Mouse (Mus musculus) embryonic fibroblast, embryonic 13.5 days (primary cell): Measurements from ENCODE around the gene Kansl1l. TPM values are rescaled to one million over a fixed set of nuclear protein-coding genes. Genes with fewer than 3 reads are reported as not detected.

Experiments
- H3K27ac ChIP-seq: 2 replicates; pipeline ENCODE4 v1.5.1; 2012; ENCODE audit warnings: low read length, control low read depth, inconsistent platforms; ENCODE audit not compliant: insufficient read depth
- H3K4me1 ChIP-seq: 2 replicates; pipeline ENCODE4 v1.6.1; 2011; ENCODE audit warnings: low read length; ENCODE audit not compliant: control insufficient read depth, insufficient read depth
- H3K4me3 ChIP-seq: 2 replicates; pipeline ENCODE4 v1.5.1; 2011; ENCODE audit warnings: mild to moderate bottlenecking, control low read depth, low read length; ENCODE audit not compliant: insufficient read depth
- CTCF ChIP-seq: IDR thresholded peaks from 2 replicates; pipeline ENCODE4 v1.5.1; 2011; ENCODE audit warnings: mild to moderate bottlenecking, control low read depth, low read length, moderate library complexity, borderline replicate concordance; ENCODE audit not compliant: insufficient read depth
- POLR2A ChIP-seq: IDR thresholded peaks from 2 replicates; pipeline ENCODE4 v1.6.1; 2011; ENCODE audit warnings: low read depth, mild to moderate bottlenecking, control low read depth, low read length, moderate library complexity
- polyA plus RNA-seq: library from polyadenylated mRNA; stranded (reverse); fragments of >200 nt; gene quantifications from 2 replicates; pipeline ENCODE4 v1.2.4, GENCODE M21; 2011; ENCODE audit warnings: low read depth; ENCODE audit not compliant: missing spikeins, insufficient read length

The Kansl1l gene
- polyA plus RNA-seq, 1 experiment, result 20.5 TPM

DNA sequence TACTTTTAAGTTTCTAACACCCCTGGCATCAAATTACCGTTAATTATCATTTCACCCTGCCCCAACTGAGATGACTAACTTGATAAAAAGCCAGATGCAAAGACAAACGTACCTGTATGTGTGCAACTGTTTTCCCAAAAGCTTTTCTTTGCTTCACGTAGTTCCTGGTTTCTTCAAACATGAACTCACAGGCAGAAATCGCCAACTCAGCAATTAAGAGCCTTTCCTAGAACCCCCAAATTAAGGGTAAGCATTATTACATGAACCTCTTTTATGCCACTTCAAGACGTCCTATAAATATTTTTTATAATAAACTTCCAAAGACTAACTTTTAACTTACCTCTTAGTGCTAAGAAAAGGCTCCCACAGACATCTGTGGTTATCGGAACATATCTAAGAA lies 24.1 kb upstream of the Kansl1l start:
- Histone ChIP-seq H3K27ac (no peak overlapping the region), H3K4me3 (no peak overlapping the region), H3K4me1 (peaks cover 11% of the 10 kb centered on the region)
- TF ChIP-seq CTCF (no peak), POLR2A (no peak)

DNA sequence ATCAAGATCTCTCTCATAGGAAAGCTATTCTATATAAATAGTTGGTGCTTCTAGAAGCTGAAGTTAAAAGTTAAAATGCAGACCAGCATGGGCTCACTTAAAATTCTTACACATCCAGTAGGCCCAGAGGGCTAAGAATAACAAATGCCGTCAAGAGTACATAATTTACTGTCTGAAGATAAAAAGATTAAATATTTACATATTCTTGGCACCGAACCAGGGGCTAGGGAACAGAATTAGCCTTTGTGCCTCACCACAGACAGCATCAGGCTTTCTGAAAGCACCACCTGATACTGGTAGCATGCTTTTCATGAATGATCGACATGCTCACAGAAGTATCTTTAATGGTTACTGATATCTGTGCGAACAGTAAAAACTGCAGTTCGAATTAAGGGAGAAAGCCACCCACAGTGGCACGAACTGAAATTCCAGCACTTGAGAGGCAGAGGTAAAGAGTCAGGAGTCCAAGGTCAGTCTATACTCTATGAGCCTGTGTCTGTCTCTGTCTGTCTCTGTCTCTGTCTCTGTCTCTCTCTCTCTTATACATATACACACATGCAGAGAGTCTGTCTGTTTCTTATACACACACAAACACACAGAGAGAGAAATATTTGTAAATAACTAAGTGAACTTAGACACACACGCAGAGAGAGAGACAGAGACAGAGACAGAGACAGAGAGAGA lies 22.5 kb upstream of the Kansl1l start:
- Histone ChIP-seq H3K4me3 (no peak overlapping the region), H3K27ac (no peak overlapping the region), H3K4me1 (peaks cover 2% of the 10 kb centered on the region; the same call in 1 of the 2 replicates)
- TF ChIP-seq POLR2A, result no peak
- no peak for TF ChIP-seq CTCF

DNA sequence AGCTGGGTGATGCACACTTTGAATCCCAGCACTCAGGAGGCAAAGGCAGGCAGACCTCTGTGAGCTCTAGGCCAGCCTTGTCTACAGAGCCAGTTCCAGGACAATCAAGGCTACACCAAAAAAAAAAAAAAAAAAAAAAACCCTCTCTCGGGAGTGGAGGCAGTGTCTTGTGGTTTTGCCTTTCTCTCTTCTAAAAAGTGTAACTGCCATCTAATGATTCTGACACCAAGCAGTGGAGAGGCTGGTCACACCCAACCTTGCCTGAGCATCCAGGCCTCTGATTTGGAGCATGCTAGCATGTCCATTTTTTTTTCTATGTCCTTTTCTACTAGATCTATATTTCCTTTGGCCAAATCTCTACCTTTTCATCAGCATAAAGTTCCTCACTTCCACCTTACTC lies 21.8 kb upstream of the Kansl1l start:
- peaks cover 2% of the 10 kb centered on the region; the same call in 1 of the 2 replicates for H3K4me1 ChIP-seq
- H3K27ac ChIP-seq, result no peak overlapping the region
- TF ChIP-seq POLR2A (no peak), CTCF (no peak)
- H3K4me3 ChIP-seq, result no peak overlapping the region

DNA sequence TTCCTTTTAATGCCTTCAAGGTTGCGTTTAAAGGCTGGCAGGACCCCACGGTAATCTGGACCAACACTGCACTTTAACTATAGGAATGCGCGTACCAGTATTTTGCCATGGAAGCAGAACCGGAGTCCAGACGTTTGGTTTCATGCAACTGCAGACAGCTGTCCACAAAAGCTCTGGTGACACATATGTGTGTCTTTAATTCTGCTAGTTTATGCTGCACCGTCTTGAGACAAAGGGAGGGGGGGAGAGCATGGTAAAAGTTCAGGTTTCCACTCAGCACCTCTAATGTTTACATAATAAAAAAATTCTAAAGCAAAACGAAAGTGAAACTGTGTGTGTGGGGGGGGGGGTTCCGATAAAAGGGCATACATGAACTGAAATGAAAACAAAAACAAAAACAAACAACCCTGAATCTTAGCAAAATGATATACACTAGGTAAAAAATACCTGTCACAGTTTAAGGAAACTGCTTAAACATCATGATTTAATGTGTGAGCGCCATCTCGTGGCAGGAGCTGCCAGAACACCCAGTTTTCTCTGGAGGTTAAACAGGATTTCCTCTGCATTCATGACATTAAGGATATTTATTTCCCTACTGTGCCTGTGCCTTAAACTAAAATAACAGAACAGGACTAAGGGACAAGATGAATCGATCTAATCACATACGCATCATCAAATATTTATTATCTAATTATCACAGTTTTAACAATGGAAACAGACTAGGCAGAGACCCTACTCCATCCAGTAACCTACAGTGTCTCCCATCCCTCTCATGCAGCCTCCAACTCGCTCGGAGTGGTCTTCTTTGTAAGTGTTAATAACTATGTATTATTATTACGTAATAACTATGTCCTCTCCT lies 21.1 kb upstream of the Kansl1l start:
- TF ChIP-seq CTCF, result peak; percentile 37; the same call in 1 of the 2 replicates
- no peak for TF ChIP-seq POLR2A
- Histone ChIP-seq H3K4me3 (no peak overlapping the region; the same call in 1 of the 2 replicates), H3K4me1 (peaks cover 2% of the 10 kb centered on the region; the same call in 1 of the 2 replicates), H3K27ac (no peak overlapping the region)

DNA sequence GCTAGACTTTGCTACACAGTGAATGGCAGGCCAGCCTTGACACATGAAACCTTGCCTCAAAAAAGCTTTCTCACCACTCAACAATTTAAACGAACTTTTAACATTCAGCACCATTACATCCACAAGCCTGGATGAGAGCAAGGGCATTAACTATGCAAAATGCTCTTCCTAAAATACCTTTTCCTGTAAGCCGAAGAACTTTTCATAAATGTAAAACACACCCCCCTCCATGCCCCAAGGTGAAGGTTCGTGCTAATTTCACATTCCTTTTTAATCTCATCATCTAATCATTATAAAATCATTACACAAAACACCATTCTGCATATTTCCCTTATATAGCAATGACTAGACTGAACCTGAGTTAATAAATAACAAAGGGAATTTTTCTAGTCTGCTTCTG lies 19.8 kb upstream of the Kansl1l start:
- no peak overlapping the region for H3K27ac ChIP-seq
- TF ChIP-seq CTCF (no peak), POLR2A (no peak)
- peaks cover 2% of the 10 kb centered on the region; the same call in 1 of the 2 replicates for H3K4me1 ChIP-seq
- H3K4me3 ChIP-seq, result no peak overlapping the region

DNA sequence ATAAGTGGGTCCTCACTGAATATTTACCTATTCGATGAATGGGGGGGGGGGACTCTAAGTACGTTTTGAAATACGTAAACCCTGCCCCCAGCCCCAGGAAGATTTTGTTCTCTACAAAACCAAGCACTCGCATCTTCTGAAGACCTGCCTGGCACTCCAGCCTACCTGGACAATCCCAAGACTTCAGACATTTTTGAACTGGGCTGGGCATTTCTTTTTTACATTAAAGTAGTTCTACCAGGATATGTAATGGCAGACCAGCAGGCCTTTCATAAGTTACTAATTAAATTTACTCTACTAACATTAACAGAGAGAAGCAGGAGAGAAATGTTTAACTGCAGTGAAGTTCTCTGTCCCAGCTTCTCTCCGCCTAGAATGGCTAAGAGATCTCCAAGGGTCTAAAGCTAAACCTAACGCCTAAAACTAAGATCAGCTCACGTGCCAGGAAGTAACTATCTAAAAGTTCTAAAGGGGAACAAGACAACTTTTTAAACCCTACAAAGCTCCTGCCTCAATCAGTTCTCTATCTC lies 15.3 kb upstream of the Kansl1l start:
- no peak for TF ChIP-seq CTCF
- no peak for TF ChIP-seq POLR2A
- Histone ChIP-seq H3K4me1 (0 out of 2 replicates have a peak, but pooled peaks cover 2% of the 10 kb centered on the region), H3K4me3 (no peak overlapping the region), H3K27ac (no peak overlapping the region)

DNA sequence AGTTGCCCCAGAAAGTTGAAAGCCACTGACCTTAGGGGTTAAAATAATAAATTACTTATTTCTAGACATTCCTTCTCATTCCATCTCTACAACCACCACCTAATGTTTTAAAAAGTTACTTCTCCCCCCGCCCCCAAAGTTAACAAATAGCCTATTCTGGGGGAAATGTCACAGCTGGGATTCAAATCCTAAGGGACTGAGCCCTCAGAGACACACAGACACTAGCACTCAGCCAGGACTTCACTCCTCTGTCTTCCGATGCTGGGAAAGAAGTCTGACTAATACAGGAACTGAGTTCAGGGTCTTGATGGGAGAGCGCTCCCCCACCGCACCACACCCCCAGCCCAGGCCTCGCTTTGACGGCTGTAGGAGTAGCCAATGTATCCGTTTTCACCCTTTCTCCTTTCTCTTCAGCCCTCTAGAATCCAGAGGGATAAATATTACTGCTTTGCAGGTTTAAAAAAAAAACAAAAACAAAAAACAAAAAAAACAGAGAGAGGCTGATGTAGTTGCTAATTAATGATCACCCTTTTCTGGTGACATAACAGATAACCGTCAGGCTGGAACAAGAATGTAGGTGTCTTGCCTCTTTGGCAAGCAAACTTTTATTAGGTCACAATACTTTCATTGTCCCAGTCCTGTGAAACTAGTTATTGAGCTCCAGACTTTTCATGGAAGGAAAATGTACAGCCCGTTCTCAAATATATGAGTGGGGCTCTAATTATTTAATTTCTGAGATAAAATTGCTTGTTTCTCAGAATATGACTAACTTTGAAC lies 14.7 kb upstream of the Kansl1l start:
- TF ChIP-seq CTCF, result no peak
- no peak for TF ChIP-seq POLR2A
- Histone ChIP-seq H3K4me1 (0 out of 2 replicates have a peak, but pooled peaks cover 2% of the 10 kb centered on the region), H3K4me3 (no peak overlapping the region), H3K27ac (no peak overlapping the region)

DNA sequence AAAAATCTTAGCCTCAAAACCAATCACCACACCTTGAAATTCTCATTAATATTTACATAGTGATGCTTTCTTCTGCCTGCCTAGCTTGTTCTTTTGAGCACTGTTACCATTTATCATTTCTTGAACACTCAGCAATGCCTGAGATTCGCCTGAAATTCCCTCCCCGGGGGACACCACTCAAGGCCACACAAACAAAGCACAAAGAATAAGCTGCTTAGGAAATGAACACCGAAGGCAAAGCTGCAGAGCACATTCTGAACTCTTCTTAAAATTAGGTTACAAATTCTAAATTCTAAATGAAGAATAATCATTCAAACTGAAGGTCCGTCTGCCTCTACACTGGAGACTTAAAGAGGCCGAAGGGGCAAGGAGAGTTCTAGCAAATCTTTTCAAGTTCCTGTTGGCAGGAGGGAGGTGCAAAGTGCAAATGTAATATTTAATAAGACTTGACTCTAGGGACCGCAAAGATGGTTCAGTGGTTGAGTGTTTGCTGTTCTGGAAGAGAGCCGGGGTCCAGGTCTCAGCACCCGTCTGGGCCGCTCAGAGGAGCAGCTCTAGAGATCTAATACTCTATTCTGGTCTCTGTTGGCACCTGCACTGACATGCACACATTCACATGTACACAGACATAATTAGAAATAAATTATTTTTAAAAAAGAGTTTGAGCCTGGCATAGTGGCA lies 12.2 kb upstream of the Kansl1l start:
- H3K4me3 ChIP-seq, result no peak overlapping the region
- TF ChIP-seq CTCF, result no peak
- TF ChIP-seq POLR2A, result no peak
- H3K4me1 ChIP-seq, result 0 out of 2 replicates have a peak, but pooled peaks cover 2% of the 10 kb centered on the region
- H3K27ac ChIP-seq, result no peak overlapping the region

DNA sequence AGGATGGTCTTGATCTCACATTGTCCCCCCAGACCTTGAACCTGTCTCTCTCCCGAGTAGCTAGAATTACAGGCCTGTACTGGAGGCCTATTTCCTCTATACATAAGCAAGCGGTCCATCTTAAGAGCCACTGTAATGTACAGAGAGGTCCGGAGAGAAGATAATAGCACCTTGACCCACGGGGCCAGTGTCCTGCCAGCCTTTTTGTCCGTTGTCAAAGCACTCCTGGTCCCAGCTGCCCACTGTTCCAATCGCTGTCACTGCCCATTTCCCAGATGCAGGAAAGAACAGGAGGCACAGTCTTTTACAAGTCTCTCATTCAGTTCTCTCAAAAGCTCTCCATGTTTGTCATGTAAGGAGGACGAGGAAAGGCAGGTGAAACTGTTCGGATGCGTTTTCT lies 4.6 kb upstream of the Kansl1l start:
- Histone ChIP-seq H3K27ac (no peak overlapping the region), H3K4me1 (no peaks in the 10 kb centered on the region), H3K4me3 (no peak overlapping the region)
- TF ChIP-seq CTCF (no peak), POLR2A (no peak)
